Mouse (Mus musculus): ENCODE results near the gene Bloc1s5.

DNA sequence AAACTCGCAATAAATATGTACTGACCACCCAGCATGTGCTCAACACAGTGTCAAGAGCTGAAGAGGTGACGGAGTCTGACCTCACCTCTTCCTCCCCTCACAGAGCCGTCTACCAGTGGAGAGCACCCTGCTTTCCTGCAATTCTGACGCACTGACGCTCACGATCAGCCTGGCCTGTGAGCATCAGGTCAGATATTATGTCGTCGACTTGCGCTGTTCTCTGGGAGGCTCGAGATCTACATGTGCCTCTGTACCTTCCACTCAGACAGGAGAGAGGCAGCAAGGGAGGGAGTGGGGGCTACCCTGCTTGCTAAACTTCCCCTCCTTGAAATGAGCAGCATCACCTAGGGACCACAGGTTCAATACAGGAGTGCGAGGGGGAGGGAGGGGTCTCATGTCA lies 3.8 kb upstream of the Bloc1s5 start:
- TF ChIP-seq CTCF (IDR thresholded peaks at IDR 0.05; ENCODE audit: extremely low read depth, insufficient read depth, low read length) (no peak), POLR2A (IDR thresholded peaks at IDR 0.05; ENCODE audit: extremely low read depth, insufficient read depth, low read length) (no peak)
